Mouse (Mus musculus): ENCODE results near the gene Slc41a1. TPM values are rescaled to one million over a fixed set of nuclear protein-coding genes. Genes with fewer than 3 reads are reported as not detected.
A peak's percentile ranks its signal among the peaks of the same experiment; 100 is the strongest.

Slc41a1 gene
- polyA plus RNA-seq (2015; fragmentation: Nextera tagmentation; extraction: Ambion mirVana) = 17.3 and 18.5 TPM in 2 replicates

DNA sequence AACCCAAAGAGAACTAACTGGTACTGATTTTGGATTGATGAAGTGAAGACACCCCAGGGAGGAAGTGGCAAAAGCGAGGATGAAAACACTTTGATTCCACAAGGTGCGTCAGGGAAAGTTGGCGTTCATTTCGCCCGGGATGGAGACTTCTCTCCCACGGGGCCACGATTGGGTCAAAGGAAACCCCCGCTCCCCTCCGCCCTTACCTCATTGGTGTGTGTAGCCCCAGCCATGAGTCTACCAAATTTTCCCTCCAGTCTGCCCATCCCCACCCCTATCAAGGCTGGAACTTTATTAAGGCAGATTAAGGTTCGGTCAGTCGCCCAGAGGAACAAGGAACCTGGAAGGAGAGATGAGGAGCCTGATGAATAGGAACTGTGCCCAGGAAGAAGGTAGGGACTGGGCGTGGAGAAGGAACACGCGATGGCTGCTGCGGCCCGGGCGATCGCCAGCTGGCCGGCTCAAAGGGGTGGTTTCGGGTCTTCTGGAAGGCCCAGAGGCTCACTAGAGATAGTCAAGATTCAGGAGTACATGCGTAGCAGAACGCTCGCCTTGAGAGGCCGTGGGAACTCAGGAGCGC, at the start of gene Slc41a1:
TSS of gene Slc41a1 (plus strand) at position 287 of the 580 bp plus-strand sequence.
- Histone ChIP-seq H3K9me3 (replicated peaks; ENCODE audit: control insufficient read depth, low read length) (no peaks in the 10 kb centered on the region), H3K27me3 (ENCODE audit: control insufficient read depth, insufficient read depth, low read length) (no peaks in the 10 kb centered on the region), H3K9ac (ENCODE audit: low read length) (peak within 1 kb of the TSS; percentile 87), H3K4me1 (ENCODE audit: control insufficient read depth, insufficient read depth, low read length) (peaks cover 13% of the 10 kb centered on the region; the same call in 1 of the 2 replicates), H3K27ac (ENCODE audit: low read length) (peak within 1 kb of the TSS; percentile 86), H3K36me3 (ENCODE audit: control insufficient read depth, insufficient read depth, low read length) (no peaks in the 10 kb centered on the region), H3K4me2 (ENCODE audit: low read depth, low read length) (peak within 1 kb of the TSS; percentile 68), H3K4me3 (replicated peaks; ENCODE audit: low read length) (peak within 1 kb of the TSS; percentile 83)
- WGBS = 2% methylated on average over 25 of the region's 25 CpGs
- peak; percentile 52 for ATAC-seq (ENCODE audit: insufficient read depth, low FRiP score)

DNA sequence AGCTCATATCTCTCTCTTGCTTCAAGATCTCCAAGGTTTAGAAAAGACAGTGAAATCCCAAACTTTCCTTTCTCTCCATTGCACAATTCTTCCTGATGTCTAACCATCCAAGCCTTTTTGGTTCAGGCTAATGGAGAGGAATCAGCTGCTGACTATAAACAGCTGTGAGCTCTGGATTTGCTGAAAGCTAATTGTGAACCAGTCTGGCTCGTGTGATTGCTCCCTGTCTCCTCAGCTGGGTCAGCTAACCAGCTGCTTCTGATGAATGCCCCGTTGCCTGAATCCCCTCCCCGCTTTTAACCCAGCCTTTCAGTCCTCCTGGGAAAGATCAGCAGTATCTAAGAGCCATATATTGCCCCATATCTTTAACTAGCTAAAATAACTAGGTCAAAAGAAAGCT, 32.7 kb upstream of the Slc41a1 start:
- Histone ChIP-seq H3K9ac (ENCODE audit: low read length) (no peak overlapping the region), H3K27ac (ENCODE audit: low read length) (no peak overlapping the region; the same call in 1 of the 2 replicates), H3K4me2 (ENCODE audit: low read depth, low read length) (no peak overlapping the region), H3K9me3 (replicated peaks; ENCODE audit: control insufficient read depth, low read length) (no peaks in the 10 kb centered on the region), H3K36me3 (ENCODE audit: control insufficient read depth, insufficient read depth, low read length) (no peaks in the 10 kb centered on the region), H3K27me3 (ENCODE audit: control insufficient read depth, insufficient read depth, low read length) (no peaks in the 10 kb centered on the region), H3K4me1 (ENCODE audit: control insufficient read depth, insufficient read depth, low read length) (0 out of 2 replicates have a peak, but pooled peaks cover 14% of the 10 kb centered on the region), H3K4me3 (replicated peaks; ENCODE audit: low read length) (no peak overlapping the region)
- ATAC-seq (ENCODE audit: insufficient read depth, low FRiP score) = 0 out of 2 replicates have a peak, but pooled peaks have one; percentile 33
- WGBS = 29% methylated on average over 3 of the region's 3 CpGs

DNA sequence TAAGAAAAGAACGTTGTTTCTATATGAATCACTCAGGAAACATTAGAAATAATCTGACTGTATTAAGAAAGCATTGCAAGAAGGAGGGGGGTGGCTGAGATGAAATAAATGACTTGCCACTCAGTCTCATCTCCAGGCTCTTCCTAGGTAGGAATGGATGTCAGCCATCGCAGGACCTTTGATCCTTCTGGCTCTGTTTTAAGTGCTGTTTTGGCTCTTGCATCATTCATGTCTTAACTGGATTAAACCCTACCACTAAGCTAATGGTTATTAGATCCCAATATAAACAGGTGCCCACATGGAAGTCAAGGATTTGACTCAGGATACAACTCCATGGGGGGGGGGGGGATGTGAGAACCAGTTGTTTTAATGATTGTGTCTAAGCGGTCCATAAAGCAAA, 32.1 kb upstream of the Slc41a1 start:
- H3K36me3 ChIP-seq (ENCODE audit: control insufficient read depth, insufficient read depth, low read length) = no peaks in the 10 kb centered on the region
- H3K4me2 ChIP-seq (ENCODE audit: low read depth, low read length) = no peak overlapping the region
- H3K4me3 ChIP-seq (replicated peaks; ENCODE audit: low read length) = no peak overlapping the region
- 0 out of 2 replicates have a peak, but pooled peaks cover 14% of the 10 kb centered on the region for H3K4me1 ChIP-seq (ENCODE audit: control insufficient read depth, insufficient read depth, low read length)
- no peaks in the 10 kb centered on the region for H3K27me3 ChIP-seq (ENCODE audit: control insufficient read depth, insufficient read depth, low read length)
- no peak overlapping the region for H3K27ac ChIP-seq (ENCODE audit: low read length)
- no peak overlapping the region for H3K9ac ChIP-seq (ENCODE audit: low read length)
- ATAC-seq (ENCODE audit: insufficient read depth, low FRiP score) = no peak
- 57% methylated on average over 3 of the region's 3 CpGs for whole genome bisulfite sequencing
- no peaks in the 10 kb centered on the region for H3K9me3 ChIP-seq (replicated peaks; ENCODE audit: control insufficient read depth, low read length)

DNA sequence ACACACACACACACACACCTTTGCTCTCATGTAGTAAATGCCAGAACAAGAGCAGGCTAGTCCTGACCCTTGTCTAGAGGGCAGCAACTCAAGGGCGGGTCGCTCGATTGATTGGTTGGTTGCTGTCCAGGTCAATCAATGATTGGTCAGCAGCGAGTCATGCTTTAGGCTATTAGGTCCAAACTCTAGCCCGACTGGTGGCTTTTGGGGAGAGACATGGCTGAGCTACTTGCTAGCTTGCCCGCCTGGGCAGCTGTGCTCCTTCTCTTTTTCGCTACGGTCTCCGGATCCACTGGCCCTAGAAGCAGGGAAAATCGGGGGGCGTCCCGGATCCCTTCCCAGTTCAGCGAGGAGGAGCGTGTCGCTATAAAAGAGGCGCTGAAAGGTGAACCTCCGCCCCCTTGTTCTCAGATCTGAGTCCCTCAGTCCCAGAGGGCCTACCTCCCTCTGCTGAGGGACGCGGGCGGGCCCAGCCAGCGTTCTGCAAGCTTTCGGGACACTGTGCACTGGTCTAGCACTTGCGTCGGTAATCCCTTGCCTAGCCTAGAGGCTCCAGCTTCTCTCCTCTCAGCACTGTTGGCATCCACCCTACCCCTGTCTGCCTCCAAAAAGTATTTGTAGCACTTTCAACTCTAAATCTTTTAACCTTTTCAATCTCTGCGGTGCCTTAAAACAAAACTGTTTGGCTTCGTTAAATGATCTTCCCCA, 29.9 kb upstream of the Slc41a1 start, which contains the start of gene Pm20d1:
TSS of gene Pm20d1 (plus strand) at position 180 of the 708 bp plus-strand sequence.
- H3K36me3 ChIP-seq (ENCODE audit: control insufficient read depth, insufficient read depth, low read length) = no peaks in the 10 kb centered on the region
- H3K4me3 ChIP-seq (replicated peaks; ENCODE audit: low read length) = peak within 1 kb of the TSS; percentile 32
- no peaks in the 10 kb centered on the region for H3K9me3 ChIP-seq (replicated peaks; ENCODE audit: control insufficient read depth, low read length)
- H3K9ac ChIP-seq (ENCODE audit: low read length) = peak within 1 kb of the TSS; percentile 54; the same call in 1 of the 2 replicates
- peak; percentile 77 for ATAC-seq (ENCODE audit: insufficient read depth, low FRiP score)
- peak within 1 kb of the TSS; percentile 53 for H3K4me2 ChIP-seq (ENCODE audit: low read depth, low read length)
- H3K27me3 ChIP-seq (ENCODE audit: control insufficient read depth, insufficient read depth, low read length) = no peaks in the 10 kb centered on the region
- WGBS = 9% methylated on average over 26 of the region's 26 CpGs
- H3K4me1 ChIP-seq (ENCODE audit: control insufficient read depth, insufficient read depth, low read length) = 0 out of 2 replicates have a peak, but pooled peaks cover 14% of the 10 kb centered on the region
- 0 out of 2 replicates have a peak within 1 kb of the TSS, but pooled peaks have one; percentile 15 for H3K27ac ChIP-seq (ENCODE audit: low read length)

DNA sequence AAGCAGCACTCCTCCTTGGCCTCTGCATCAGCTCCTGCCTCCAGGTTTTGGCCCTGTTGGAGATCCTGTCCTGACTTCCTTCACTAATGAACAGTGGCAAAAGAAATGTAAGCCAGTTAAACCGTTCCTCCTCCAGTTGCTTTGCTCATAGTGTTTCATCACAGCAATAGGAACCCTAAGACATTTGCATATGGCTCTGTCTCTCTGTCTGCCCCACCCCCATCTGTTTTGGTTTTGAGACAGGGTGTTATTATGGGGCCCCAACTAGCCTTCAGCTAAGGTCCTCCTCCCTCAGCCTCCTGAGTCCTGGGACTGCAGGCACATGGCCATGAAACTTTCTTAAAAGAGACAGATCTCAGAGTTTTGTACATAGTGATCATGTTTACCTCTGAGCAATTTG, 27.3 kb upstream of the Slc41a1 start:
- Histone ChIP-seq H3K9me3 (replicated peaks; ENCODE audit: control insufficient read depth, low read length) (no peaks in the 10 kb centered on the region), H3K36me3 (ENCODE audit: control insufficient read depth, insufficient read depth, low read length) (no peaks in the 10 kb centered on the region), H3K9ac (ENCODE audit: low read length) (no peak overlapping the region), H3K4me1 (ENCODE audit: control insufficient read depth, insufficient read depth, low read length) (0 out of 2 replicates have a peak, but pooled peaks cover 11% of the 10 kb centered on the region), H3K4me2 (ENCODE audit: low read depth, low read length) (no peak overlapping the region), H3K27ac (ENCODE audit: low read length) (no peak overlapping the region), H3K27me3 (ENCODE audit: control insufficient read depth, insufficient read depth, low read length) (no peaks in the 10 kb centered on the region), H3K4me3 (replicated peaks; ENCODE audit: low read length) (no peak overlapping the region)
- WGBS = 78% methylated on average over 1 of the region's 1 CpGs
- no peak for ATAC-seq (ENCODE audit: insufficient read depth, low FRiP score)

DNA sequence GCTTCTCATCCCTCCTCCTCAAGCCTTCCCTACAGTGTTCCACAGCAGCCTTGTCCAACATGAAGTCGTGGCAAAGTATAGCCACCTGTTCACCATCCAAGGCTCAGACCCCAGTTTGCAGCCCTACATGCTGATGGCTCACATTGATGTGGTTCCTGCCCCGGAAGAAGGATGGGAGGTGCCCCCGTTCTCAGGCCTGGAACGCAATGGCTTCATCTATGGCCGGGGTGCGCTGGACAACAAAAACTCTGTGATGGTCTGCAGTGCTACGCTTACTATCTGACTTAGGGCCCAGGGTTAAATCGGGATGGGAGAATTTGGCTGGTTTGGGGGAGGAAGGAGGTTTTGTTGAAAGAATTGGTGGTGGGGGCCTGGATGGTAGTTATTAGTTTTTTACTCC, 26.2 kb upstream of the Slc41a1 start:
- WGBS = 87% methylated on average over 8 of the region's 8 CpGs
- H3K36me3 ChIP-seq (ENCODE audit: control insufficient read depth, insufficient read depth, low read length) = no peaks in the 10 kb centered on the region
- H3K4me1 ChIP-seq (ENCODE audit: control insufficient read depth, insufficient read depth, low read length) = 0 out of 2 replicates have a peak, but pooled peaks cover 9% of the 10 kb centered on the region

DNA sequence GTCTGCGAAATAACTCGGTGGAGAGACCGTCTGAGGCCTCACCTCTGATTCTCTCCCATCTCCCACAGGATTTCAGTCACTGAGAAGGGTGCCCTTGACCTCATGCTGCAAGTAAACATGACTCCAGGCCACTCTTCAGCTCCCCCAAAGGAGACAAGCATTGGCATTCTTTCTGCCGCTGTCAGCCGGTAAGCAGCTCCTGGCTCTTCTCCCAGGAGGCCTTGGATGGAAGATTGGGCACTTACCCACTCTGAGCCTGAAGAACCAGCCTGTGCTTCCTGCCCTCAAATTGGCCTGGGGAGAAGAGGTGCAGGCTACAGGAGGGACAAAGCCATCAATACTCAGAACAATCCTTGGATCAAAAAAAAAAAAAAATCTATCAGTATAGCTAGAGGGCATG, 24.6 kb upstream of the Slc41a1 start:
- Histone ChIP-seq H3K27me3 (ENCODE audit: control insufficient read depth, insufficient read depth, low read length) (no peaks in the 10 kb centered on the region), H3K9ac (ENCODE audit: low read length) (no peak overlapping the region), H3K27ac (ENCODE audit: low read length) (no peak overlapping the region), H3K4me2 (ENCODE audit: low read depth, low read length) (no peak overlapping the region), H3K9me3 (replicated peaks; ENCODE audit: control insufficient read depth, low read length) (no peaks in the 10 kb centered on the region), H3K4me1 (ENCODE audit: control insufficient read depth, insufficient read depth, low read length) (0 out of 2 replicates have a peak, but pooled peaks cover 4% of the 10 kb centered on the region), H3K36me3 (ENCODE audit: control insufficient read depth, insufficient read depth, low read length) (no peaks in the 10 kb centered on the region), H3K4me3 (replicated peaks; ENCODE audit: low read length) (no peak overlapping the region)
- 76% methylated on average over 5 of the region's 5 CpGs for WGBS
- ATAC-seq (ENCODE audit: insufficient read depth, low FRiP score) = no peak

More for the DNA sequence above, 26.2 kb upstream of the Slc41a1 start:
- H3K9ac ChIP-seq (ENCODE audit: low read length) = no peak overlapping the region
- no peaks in the 10 kb centered on the region for H3K9me3 ChIP-seq (replicated peaks; ENCODE audit: control insufficient read depth, low read length)
- no peak overlapping the region for H3K27ac ChIP-seq (ENCODE audit: low read length)
- no peak for ATAC-seq (ENCODE audit: insufficient read depth, low FRiP score)
- H3K4me2 ChIP-seq (ENCODE audit: low read depth, low read length) = no peak overlapping the region
- no peak overlapping the region for H3K4me3 ChIP-seq (replicated peaks; ENCODE audit: low read length)
- H3K27me3 ChIP-seq (ENCODE audit: control insufficient read depth, insufficient read depth, low read length) = no peaks in the 10 kb centered on the region

DNA sequence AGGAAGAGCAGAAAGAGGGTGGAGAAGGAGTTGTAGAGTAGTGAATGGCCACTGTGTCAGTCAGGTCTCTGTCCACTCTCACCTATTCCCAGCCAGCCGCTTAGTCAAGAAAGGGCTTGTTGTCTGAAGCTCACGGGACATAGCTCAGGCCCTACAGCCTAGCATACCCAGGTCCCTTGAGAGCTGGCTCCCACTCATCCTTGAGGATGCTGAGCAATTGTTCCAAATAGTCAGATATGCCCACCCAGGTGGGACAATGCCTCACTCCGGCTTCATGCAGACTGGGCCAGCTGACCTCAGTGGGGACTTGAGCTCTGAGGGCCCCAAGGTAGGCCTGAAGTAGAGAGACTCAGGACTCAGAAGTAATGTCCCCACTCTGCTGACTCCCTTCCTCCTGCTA, 23.1 kb upstream of the Slc41a1 start:
- Histone ChIP-seq H3K36me3 (ENCODE audit: control insufficient read depth, insufficient read depth, low read length) (no peaks in the 10 kb centered on the region), H3K4me1 (ENCODE audit: control insufficient read depth, insufficient read depth, low read length) (no peaks in the 10 kb centered on the region), H3K27me3 (ENCODE audit: control insufficient read depth, insufficient read depth, low read length) (no peaks in the 10 kb centered on the region), H3K9ac (ENCODE audit: low read length) (no peak overlapping the region), H3K27ac (ENCODE audit: low read length) (no peak overlapping the region), H3K9me3 (replicated peaks; ENCODE audit: control insufficient read depth, low read length) (no peaks in the 10 kb centered on the region), H3K4me3 (replicated peaks; ENCODE audit: low read length) (no peak overlapping the region), H3K4me2 (ENCODE audit: low read depth, low read length) (no peak overlapping the region)
- WGBS = 91% methylated on average over 3 of the region's 3 CpGs
- no peak for ATAC-seq (ENCODE audit: insufficient read depth, low FRiP score)

DNA sequence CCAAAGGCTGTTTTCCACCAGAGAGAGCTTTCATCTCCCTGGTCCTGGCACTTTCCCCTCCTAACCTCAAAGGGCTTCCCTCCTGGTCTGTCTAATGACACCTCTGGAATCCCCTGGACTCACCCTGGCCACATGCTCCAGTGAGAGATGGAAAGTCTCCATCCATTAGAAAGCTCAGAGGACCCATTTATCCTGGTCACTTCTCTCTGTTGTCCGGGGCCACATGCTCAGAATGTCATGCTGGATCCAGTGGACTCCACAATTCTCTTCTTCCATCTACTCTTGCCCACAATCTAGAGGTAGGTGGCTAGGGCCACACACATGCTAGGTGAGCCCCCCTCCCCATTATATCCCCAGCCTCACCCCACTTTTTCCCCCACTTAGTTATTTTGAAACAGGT, 18.3 kb upstream of the Slc41a1 start:
- no peaks in the 10 kb centered on the region for H3K36me3 ChIP-seq (ENCODE audit: control insufficient read depth, insufficient read depth, low read length)
- H3K27ac ChIP-seq (ENCODE audit: low read length) = no peak overlapping the region
- H3K4me1 ChIP-seq (ENCODE audit: control insufficient read depth, insufficient read depth, low read length) = no peaks in the 10 kb centered on the region
- no peaks in the 10 kb centered on the region for H3K9me3 ChIP-seq (replicated peaks; ENCODE audit: control insufficient read depth, low read length)
- no peak overlapping the region for H3K4me3 ChIP-seq (replicated peaks; ENCODE audit: low read length)
- H3K9ac ChIP-seq (ENCODE audit: low read length) = no peak overlapping the region
- no peak for ATAC-seq (ENCODE audit: insufficient read depth, low FRiP score)
- no peak overlapping the region for H3K4me2 ChIP-seq (ENCODE audit: low read depth, low read length)
- H3K27me3 ChIP-seq (ENCODE audit: control insufficient read depth, insufficient read depth, low read length) = no peaks in the 10 kb centered on the region
- WGBS = 74% methylated on average over 1 of the region's 1 CpGs
